Mouse (Mus musculus) heart, adult 2 months (tissue): ENCODE measurements at regions not wholly inside any gene's neighbourhood (a gene's known extent, or its start where the extent isn't known, plus 50 kb on each side); places are given as distances from the start of the nearest gene placed in this dataset.

Experiments used
- DNase-seq, 2 experiments: peaks; one replicate each; pipeline ENCODE4 v3.0.0; 2021
- H3K27ac ChIP-seq: fragments of 200-600 bp; 2 replicates; pipeline ENCODE4 v1.8.1; 2022
- H3K27me3 ChIP-seq: fragments of 200-500 bp; 2 replicates; pipeline ENCODE4 v1.6.1; 2012; ENCODE audit warnings: mild to moderate bottlenecking, low read length, inconsistent platforms, mixed read lengths; ENCODE audit not compliant: control insufficient read depth, insufficient read depth
- H3K36me3 ChIP-seq: fragments of 200-500 bp; 2 replicates; pipeline ENCODE4 v1.6.1; 2012; ENCODE audit warnings: low read length, inconsistent platforms; ENCODE audit not compliant: control insufficient read depth, insufficient read depth
- H3K4me1 ChIP-seq: fragments of 200-500 bp; 2 replicates; pipeline ENCODE4 v1.6.1; 2011; ENCODE audit warnings: low read length; ENCODE audit not compliant: control insufficient read depth, insufficient read depth
- H3K4me3 ChIP-seq: fragments of 200-600 bp; 2 replicates; pipeline ENCODE4 v1.8.1; 2022
- H3K79me2 ChIP-seq: fragments of 200-500 bp; replicated peaks from 2 replicates; pipeline ENCODE4 v1.6.1; 2012; ENCODE audit warnings: mild to moderate bottlenecking, inconsistent platforms, low read length, moderate library complexity, mixed read lengths; ENCODE audit not compliant: control insufficient read depth, insufficient read depth
- H3K9ac ChIP-seq: fragments of 200-500 bp; 2 replicates; pipeline ENCODE4 v1.6.1; 2012; ENCODE audit warnings: low read depth, mild to moderate bottlenecking, control low read depth, inconsistent platforms, low read length, mixed read lengths
- CTCF ChIP-seq: fragments of 200-600 bp; IDR thresholded peaks from 2 replicates; pipeline ENCODE4 v1.8.1; 2022; ENCODE audit warnings: antibody characterized with exemption, mild to moderate bottlenecking, moderate library complexity
- EP300 ChIP-seq: fragments of 200-500 bp; IDR thresholded peaks from 2 replicates; pipeline ENCODE4 v1.6.1; 2011; ENCODE audit warnings: low read depth, low read length, control low read depth; ENCODE audit not compliant: insufficient read depth
- POLR2A ChIP-seq: fragments of 200-500 bp; IDR thresholded peaks from 2 replicates; pipeline ENCODE4 v1.6.1; 2011; ENCODE audit warnings: mild to moderate bottlenecking, low read depth, low read length, control low read depth; ENCODE audit not compliant: insufficient read depth
- WGBS: fragments of 180-500 bp; shearing (Covaris S2); methylation state at CpG from one replicate; pipeline ENCODE4 v1.1.7; 2018; 5-methylcytosine and 5-hydroxymethylcytosine counted together
- intact Hi-C: fragments of 180-260 bp; cut with DNase I; formaldehyde crosslinking; loops from one replicate; pipeline ENCODE4 v1.15.1; 2025

GRCm38 (mm10) chr9:101714805-101715204 is 146.8 kb upstream of the 9630041A04Rik start:
- Histone ChIP-seq H3K27ac (no peak overlapping the region), H3K4me1 (no peaks in the 10 kb centered on the region), H3K36me3 (no peaks in the 10 kb centered on the region), H3K79me2 (no peaks in the 10 kb centered on the region), H3K27me3 (no peaks in the 10 kb centered on the region), H3K4me3 (no peak overlapping the region), H3K9ac (no peak overlapping the region)
- TF ChIP-seq EP300 (no peak), POLR2A (no peak), CTCF (no peak)
- 80% methylated on average over 5 of the region's 5 CpGs for WGBS
- intact Hi-C loops: no loop called here
- no peak for DNase-seq

- H3K4me3 ChIP-seq: no peak overlapping the region
- no peak overlapping the region for H3K27ac ChIP-seq
- H3K36me3 ChIP-seq: no peaks in the 10 kb centered on the region
- no peak for TF ChIP-seq EP300
- no peak for TF ChIP-seq POLR2A
- TF ChIP-seq CTCF: no peak
- H3K79me2 ChIP-seq: no peaks in the 10 kb centered on the region
- no peaks in the 10 kb centered on the region for H3K27me3 ChIP-seq
- 77% methylated on average over 8 of the region's 8 CpGs for WGBS
- intact Hi-C loops: no loop called here
- no peak overlapping the region for H3K9ac ChIP-seq
- H3K4me1 ChIP-seq: no peaks in the 10 kb centered on the region
- DNase-seq: no peak
Observed at GRCm38 (mm10) chr9:101710611-101711071, 151.0 kb upstream of the 9630041A04Rik start.

GRCm38 (mm10) chr9:101700368-101700767 is 161.3 kb upstream of the 9630041A04Rik start:
- no peaks in the 10 kb centered on the region for H3K36me3 ChIP-seq
- no peaks in the 10 kb centered on the region for H3K4me1 ChIP-seq
- no peaks in the 10 kb centered on the region for H3K79me2 ChIP-seq
- 69% methylated on average over 7 of the region's 7 CpGs for WGBS
- no peak overlapping the region for H3K4me3 ChIP-seq
- no peak overlapping the region for H3K27ac ChIP-seq
- TF ChIP-seq EP300 (no peak), CTCF (no peak), POLR2A (no peak)
- intact Hi-C loops: no loop called here
- H3K9ac ChIP-seq: no peak overlapping the region
- no peak for DNase-seq
- H3K27me3 ChIP-seq: no peaks in the 10 kb centered on the region

- no peaks in the 10 kb centered on the region for H3K36me3 ChIP-seq
- WGBS: 63% methylated on average over 5 of the region's 5 CpGs
- H3K4me3 ChIP-seq: no peak overlapping the region
- no peak overlapping the region for H3K9ac ChIP-seq
- H3K27me3 ChIP-seq: no peaks in the 10 kb centered on the region
- DNase-seq: no peak
- intact Hi-C loops: loop anchor here (5.0 kb wide), 1 partner anchor 313 kb away; no protein-coding TSS in a partner anchor
- no peaks in the 10 kb centered on the region for H3K4me1 ChIP-seq
- no peak overlapping the region for H3K27ac ChIP-seq
- TF ChIP-seq CTCF (no peak), POLR2A (no peak), EP300 (no peak)
- H3K79me2 ChIP-seq: no peaks in the 10 kb centered on the region
Observed at GRCm38 (mm10) chr9:101694054-101694453, 167.6 kb upstream of the 9630041A04Rik start.

GRCm38 (mm10) chr9:101691336-101691735 is 170.3 kb upstream of the 9630041A04Rik start:
- Histone ChIP-seq H3K27me3 (no peaks in the 10 kb centered on the region), H3K4me1 (no peaks in the 10 kb centered on the region), H3K27ac (no peak overlapping the region), H3K9ac (no peak overlapping the region), H3K4me3 (no peak overlapping the region), H3K36me3 (no peaks in the 10 kb centered on the region), H3K79me2 (no peaks in the 10 kb centered on the region)
- WGBS: 85% methylated on average over 6 of the region's 6 CpGs
- TF ChIP-seq EP300 (no peak), POLR2A (no peak), CTCF (no peak)
- DNase-seq: no peak
- intact Hi-C loops: loop anchor here (2.0 to 5.0 kb wide), 2 partner anchors 316 to 663 kb away; partner anchors contain the start of gene Ephb1

- Histone ChIP-seq H3K4me1 (no peaks in the 10 kb centered on the region), H3K79me2 (no peaks in the 10 kb centered on the region), H3K36me3 (no peaks in the 10 kb centered on the region), H3K9ac (no peak overlapping the region), H3K4me3 (no peak overlapping the region), H3K27ac (no peak overlapping the region), H3K27me3 (no peaks in the 10 kb centered on the region)
- DNase-seq: no peak
- intact Hi-C loops: loop anchor here (2.0 to 5.0 kb wide), 2 partner anchors 316 to 664 kb away; partner anchors contain the start of gene Ephb1
- TF ChIP-seq CTCF (no peak), EP300 (no peak), POLR2A (no peak)
- 74% methylated on average over 7 of the region's 7 CpGs for WGBS
Observed at GRCm38 (mm10) chr9:101690916-101691315, 170.7 kb upstream of the 9630041A04Rik start.
